Mouse (Mus musculus): Measurements from ENCODE around the gene Maff. TPM values are rescaled to one million over a fixed set of nuclear protein-coding genes. Genes with fewer than 3 reads are reported as not detected.

Maff gene
- polyA plus RNA-seq, 1 experiment from 2014 or later, result 47.8 TPM

DNA sequence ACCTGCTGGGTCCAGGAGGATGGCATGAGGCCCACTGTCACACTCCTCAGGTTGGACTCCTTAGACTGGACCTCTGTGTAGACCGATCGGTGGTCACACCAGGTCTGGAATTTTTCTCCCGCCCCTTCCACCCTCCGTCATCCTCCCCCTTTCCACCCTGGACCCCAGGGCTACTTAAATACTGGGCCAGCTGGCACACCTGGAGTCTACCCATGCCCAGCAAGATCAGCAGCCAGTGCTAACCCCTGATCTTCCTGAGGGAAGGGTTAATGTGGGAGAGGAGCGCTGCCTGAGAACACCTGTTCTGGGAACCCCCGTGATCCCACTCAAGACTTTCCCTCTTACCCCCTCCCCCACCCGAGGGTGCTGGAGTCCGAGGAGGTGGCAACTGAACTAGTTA, 2.2 kb downstream of the Maff start:
- POLR2A ChIA-PET, result interaction anchor here (1.0 kb wide), 1 partner anchor 9 kb away, joined by 3 read pairs; no protein-coding TSS in a partner anchor
- TF ChIP-seq CTCF (IDR thresholded peaks at IDR 0.05), result no peak
- in situ Hi-C loops (cut with MboI; ENCODE audit: low pct_unique_long_range_greater_than_20kb), result no loop called here
- DNase-seq (ENCODE audit: low read depth, low spot score) (no peak), ATAC-seq (peak; percentile 3)
- no peaks in the 10 kb centered on the region for H3K27me3 ChIP-seq
- CTCF ChIA-PET, result no interaction called here

- POLR2A ChIA-PET, result no interaction called here
These were observed 4.4 kb downstream of the Maff start for GRCm38 (mm10) chr15:79350866-79351265.

GRCm38 (mm10) chr15:79351331-79351767, 4.9 kb downstream of the Maff start:
- POLR2A ChIA-PET, result interaction anchor here (0.6 kb wide), 2 partner anchors 110 to 113 kb away, joined by 3 to 4 read pairs; no protein-coding TSS in a partner anchor
- no peak for DNase-seq (ENCODE audit: low read depth, low spot score)
- CTCF ChIA-PET, result interaction anchor here (0.8 kb wide), 1 partner anchor 108 kb away, joined by 3 read pairs; no protein-coding TSS in a partner anchor
- in situ Hi-C loops (cut with MboI; ENCODE audit: low pct_unique_long_range_greater_than_20kb), result no loop called here
- H3K27me3 ChIP-seq, result no peaks in the 10 kb centered on the region
- no peak for ATAC-seq
- no peak for TF ChIP-seq CTCF (IDR thresholded peaks at IDR 0.05)

More at GRCm38 (mm10) chr15:79350866-79351265, 4.4 kb downstream of the Maff start:
- no peak for DNase-seq (ENCODE audit: low read depth, low spot score)
- H3K27me3 ChIP-seq, result no peaks in the 10 kb centered on the region
- CTCF ChIA-PET, result interaction anchor here (1.3 kb wide), 1 partner anchor 8 kb away, joined by 4 read pairs; no protein-coding TSS in a partner anchor
- no peak for TF ChIP-seq CTCF (IDR thresholded peaks at IDR 0.05)
- no peak for ATAC-seq
- in situ Hi-C loops (cut with MboI; ENCODE audit: low pct_unique_long_range_greater_than_20kb), result no loop called here

DNA sequence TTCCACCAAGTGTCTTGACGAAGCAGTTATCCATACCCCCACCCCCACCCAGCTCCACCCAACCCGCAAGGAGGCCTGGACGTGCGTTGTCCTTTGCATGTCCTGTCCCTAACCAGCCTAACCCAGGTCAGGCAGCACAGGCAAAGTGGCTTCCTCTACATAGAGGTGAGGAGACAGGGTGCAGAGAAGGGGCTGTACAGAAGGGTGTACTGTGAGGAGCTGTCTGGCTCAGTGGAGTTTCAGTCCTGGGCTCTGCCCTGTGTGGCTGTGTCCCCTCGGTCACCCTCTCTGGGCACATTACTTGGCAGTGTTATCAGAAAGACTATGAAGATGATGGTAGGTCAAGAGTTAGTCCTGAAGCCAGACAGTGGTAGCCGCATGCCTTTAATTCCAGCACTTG, 6.1 kb downstream of the Maff start:
- no peaks in the 10 kb centered on the region for H3K27me3 ChIP-seq
- in situ Hi-C loops (cut with MboI; ENCODE audit: low pct_unique_long_range_greater_than_20kb), result no loop called here

DNA sequence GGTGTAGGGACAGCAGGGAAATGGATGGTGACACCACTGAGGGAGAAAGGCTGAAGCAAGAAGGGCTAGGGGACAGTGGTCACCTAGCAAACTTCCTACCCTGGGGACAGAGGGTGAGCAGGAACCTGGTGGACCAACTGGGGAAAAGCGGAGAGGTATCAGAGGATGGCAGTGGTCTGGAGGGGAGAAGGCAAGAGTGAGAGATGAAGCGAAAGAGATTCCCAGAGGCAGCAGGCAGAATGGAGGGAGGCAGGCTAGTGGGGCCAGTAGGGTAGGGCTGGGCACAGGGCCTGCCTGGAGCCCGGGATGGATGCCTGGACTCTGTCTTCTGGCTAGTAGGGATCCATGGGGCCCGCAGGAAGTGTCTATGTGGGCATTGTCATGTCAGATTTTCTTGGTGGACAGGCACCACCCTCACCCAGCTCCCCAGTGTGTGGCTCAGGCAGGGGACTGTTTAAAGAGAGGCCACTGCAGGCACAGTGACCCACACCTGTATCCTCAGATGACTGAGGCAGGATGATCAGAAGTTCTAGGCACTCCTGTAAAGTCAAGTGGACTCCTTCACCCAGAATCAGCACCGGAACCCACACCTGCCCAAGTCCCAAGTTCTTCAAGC, 7.4 kb downstream of the Maff start:
- CTCF ChIA-PET, result no interaction called here
- in situ Hi-C loops (cut with MboI; ENCODE audit: low pct_unique_long_range_greater_than_20kb), result no loop called here
- TF ChIP-seq CTCF (IDR thresholded peaks at IDR 0.05), result no peak
- H3K27me3 ChIP-seq, result no peaks in the 10 kb centered on the region
- ATAC-seq, result no peak
- DNase-seq (ENCODE audit: low read depth, low spot score), result no peak
- POLR2A ChIA-PET, result no interaction called here

More for the DNA sequence above, 6.1 kb downstream of the Maff start:
- ChIA-PET POLR2A (interaction anchor here (0.6 kb wide), 1 partner anchor 20 kb away, joined by 7 read pairs; no protein-coding TSS in a partner anchor), CTCF (no interaction called here)
- ATAC-seq (no peak), DNase-seq (ENCODE audit: low read depth, low spot score) (no peak)
- TF ChIP-seq CTCF (IDR thresholded peaks at IDR 0.05), result no peak

- ChIA-PET POLR2A (no interaction called here), CTCF (no interaction called here)
- no peaks in the 10 kb centered on the region for H3K27me3 ChIP-seq
- ATAC-seq (no peak), DNase-seq (ENCODE audit: low read depth, low spot score) (no peak)
- no peak for TF ChIP-seq CTCF (IDR thresholded peaks at IDR 0.05)
- in situ Hi-C loops (cut with MboI; ENCODE audit: low pct_unique_long_range_greater_than_20kb), result no loop called here
These were observed 8.2 kb downstream of the Maff start for GRCm38 (mm10) chr15:79354619-79355018.

GRCm38 (mm10) chr15:79356481-79356880, 10.1 kb downstream of the Maff start:
- POLR2A ChIA-PET, result no interaction called here
- DNase-seq (ENCODE audit: low read depth, low spot score) (no peak), ATAC-seq (no peak)
- in situ Hi-C loops (cut with MboI; ENCODE audit: low pct_unique_long_range_greater_than_20kb), result no loop called here
- no peak for TF ChIP-seq CTCF (IDR thresholded peaks at IDR 0.05)
- H3K27me3 ChIP-seq, result no peaks in the 10 kb centered on the region
- CTCF ChIA-PET, result no interaction called here

- no peak for TF ChIP-seq CTCF (IDR thresholded peaks at IDR 0.05)
- DNase-seq (ENCODE audit: low read depth, low spot score) (no peak), ATAC-seq (no peak)
- in situ Hi-C loops (cut with MboI; ENCODE audit: low pct_unique_long_range_greater_than_20kb), result no loop called here
- no peaks in the 10 kb centered on the region for H3K27me3 ChIP-seq
- CTCF ChIA-PET, result interaction anchor here (0.9 to 1.6 kb wide), 3 partner anchors 75 to 130 kb away, joined by 3 to 5 read pairs (median 3); no protein-coding TSS in a partner anchor
- POLR2A ChIA-PET, result interaction anchor here (0.7 to 2.0 kb wide), 4 partner anchors 9 to 83 kb away, joined by 3 to 7 read pairs (median 4); no protein-coding TSS in a partner anchor
These were observed 10.9 kb downstream of the Maff start for GRCm38 (mm10) chr15:79357036-79357911.

GRCm38 (mm10) chr15:79357974-79358690, 11.7 kb downstream of the Maff start:
- POLR2A ChIA-PET, result interaction anchor here (0.6 to 2.0 kb wide), 6 partner anchors 10 to 82 kb away, joined by 3 to 7 read pairs (median 4); no protein-coding TSS in a partner anchor
- CTCF ChIA-PET, result interaction anchor here (0.9 to 1.6 kb wide), 7 partner anchors 8 to 131 kb away, joined by 3 to 5 read pairs (median 4); no protein-coding TSS in a partner anchor
- in situ Hi-C loops (cut with MboI; ENCODE audit: low pct_unique_long_range_greater_than_20kb), result no loop called here
- DNase-seq (ENCODE audit: low read depth, low spot score), result peak; percentile 38
- TF ChIP-seq CTCF (IDR thresholded peaks at IDR 0.05), result no peak
- no peak for ATAC-seq
- no peaks in the 10 kb centered on the region for H3K27me3 ChIP-seq

GRCm38 (mm10) chr15:79359954-79360353, 13.5 kb downstream of the Maff start:
- in situ Hi-C loops (cut with MboI; ENCODE audit: low pct_unique_long_range_greater_than_20kb), result no loop called here
- POLR2A ChIA-PET, result interaction anchor here (0.5 kb wide), 2 partner anchors 162 to 699 kb away, joined by 3 read pairs; no protein-coding TSS in a partner anchor
- no peak for TF ChIP-seq CTCF (IDR thresholded peaks at IDR 0.05)

More at GRCm38 (mm10) chr15:79359954-79360353, 13.5 kb downstream of the Maff start:
- CTCF ChIA-PET, result no interaction called here
- DNase-seq (ENCODE audit: low read depth, low spot score) (peak; percentile 44), ATAC-seq (peak; percentile 29)
- no peaks in the 10 kb centered on the region for H3K27me3 ChIP-seq

Measured in Patski (cell line).